Mouse (Mus musculus) adrenal gland, postnatal 25 days (tissue): ENCODE data around the gene Spred3. TPM values are rescaled to one million over a fixed set of nuclear protein-coding genes. Genes with fewer than 3 reads are reported as not detected.

Experiments
- DNase-seq: peaks from one replicate; pipeline ENCODE4 v3.0.0; 2021; ENCODE audit warnings: mixed read lengths
- total RNA-seq: library from RNA; stranded (reverse); gene quantifications from 2 replicates; pipeline ENCODE4 v1.2.3, GENCODE M21; 2021

The Spred3 gene
- total RNA-seq, 1 experiment from 2014 or later, result 11.0 TPM

GRCm38 (mm10) chr7:29126173-29126915 lies 43.9 kb downstream of the Spred3 start:
- DNase-seq, result peak; percentile 58

- peak; percentile 67 for DNase-seq
Observed at GRCm38 (mm10) chr7:29124970-29125369, 45.2 kb downstream of the Spred3 start, which contains the start of gene Ryr1. Gene Ryr1 (minus strand): TSS chr7:29125179.

GRCm38 (mm10) chr7:29123531-29124358 lies 46.5 kb downstream of the Spred3 start:
- DNase-seq, result no peak

GRCm38 (mm10) chr7:29122821-29123220 lies 47.4 kb downstream of the Spred3 start:
- DNase-seq, result no peak

GRCm38 (mm10) chr7:29119526-29119925 lies 50.7 kb downstream of the Spred3 start:
- DNase-seq, result no peak

- DNase-seq, result no peak
Observed at GRCm38 (mm10) chr7:29118142-29118851, 51.9 kb downstream of the Spred3 start.

GRCm38 (mm10) chr7:29108992-29109955 lies 60.9 kb downstream of the Spred3 start:
- peak; percentile 67 for DNase-seq

Other genes with a start within 250 kb of the Spred3 start
- gene Actn4, start 208.1 kb downstream of the Spred3 start, total RNA-seq, result 204 and 206 TPM in 2 replicates
- gene Eif3k, start 188.5 kb downstream of the Spred3 start, total RNA-seq, result 222 and 254 TPM in 2 replicates
- 1.1 and 1.4 TPM in 2 replicates for gene Map4k1, start 188.4 kb downstream of the Spred3 start, total RNA-seq
- 0.14 and 0.18 TPM in 2 replicates for gene Ryr1, start 45.2 kb downstream of the Spred3 start, total RNA-seq
- 0.90 and 1.7 TPM in 2 replicates for gene Rasgrp4, start 35.6 kb downstream of the Spred3 start, total RNA-seq
- 14.4 and 15.7 TPM in 2 replicates for gene Fam98c, start 14.2 kb downstream of the Spred3 start, total RNA-seq
- 1.3 and 1.4 TPM in 2 replicates for gene Ggn, start 201 bp downstream of the Spred3 start, total RNA-seq
- 176 and 192 TPM in 2 replicates for gene Psmd8, start 10.3 kb upstream of the Spred3 start, total RNA-seq
- gene Catsperg1, start 43.6 kb upstream of the Spred3 start, total RNA-seq, result 0.67 and 2.8 TPM in 2 replicates
- gene Kcnk6, start 62.1 kb upstream of the Spred3 start, total RNA-seq, result 1.1 and 1.6 TPM in 2 replicates
- 43.6 and 49.3 TPM in 2 replicates for gene Yif1b, start 67.9 kb upstream of the Spred3 start, total RNA-seq
- gene 2200002D01Rik, start 78.1 kb upstream of the Spred3 start, total RNA-seq, result 0.86 and 2.0 TPM in 2 replicates
- gene Spint2, start 111.5 kb upstream of the Spred3 start, total RNA-seq, result 23.0 and 36.9 TPM in 2 replicates
- 5.5 and 6.7 TPM in 2 replicates for gene Ppp1r14a, start 118.9 kb upstream of the Spred3 start, total RNA-seq
- 0.95 and 1.6 TPM in 2 replicates for gene Dpf1, start 133.5 kb upstream of the Spred3 start, total RNA-seq